ENCODE assay signal across 23 mouse cellular contexts in genomic region chr3:127817120-127817683, GRCm38 (mm10). TPM values are rescaled to one million over a fixed set of nuclear protein-coding genes. Genes with fewer than 3 reads are reported as not detected.
DNase-seq lines count a peak whose midpoint lies in the region; ATAC-seq and TF ChIP-seq lines count a peak whose summit lies in the region.
"Had no signal": no experiment of that assay in that cellular context is flagged by ENCODE, and none has a peak within 500 bp of the region (broad histone marks: within the 10 kb centered on the region; RNA-seq: fewer than 3 reads in every experiment).

No protein-coding gene starts in this region.

- H3K4me2 ChIP-seq in embryonic facial prominence, embryonic 11.5 days (ENCODE audit: low read depth, low read length) = no peak overlapping the region
- no peak overlapping the region for H3K4me2 ChIP-seq in kidney, embryonic 16.5 days (replicated peaks; ENCODE audit: low read depth, low read length)
- no peak overlapping the region for H3K4me2 ChIP-seq in limb, embryonic 14.5 days (replicated peaks; ENCODE audit: low read depth, low read length, severe bottlenecking)
- H3K4me2 ChIP-seq: embryonic facial prominence, embryonic 15.5 days; heart, embryonic 13.5 days; hindbrain, embryonic 12.5 days had no signal

- no peak for TF ChIP-seq POLR2A in limb, embryonic 14.5 days (IDR thresholded peaks at IDR 0.05; ENCODE audit: borderline replicate concordance, extremely low read depth, insufficient read depth, insufficient read length)

- H3K36me3 ChIP-seq in embryonic facial prominence, embryonic 11.5 days (replicated peaks; ENCODE audit: control insufficient read depth, insufficient read depth, low read depth, low read length) = no peaks in the 10 kb centered on the region; the same call in 1 of the 2 replicates
- peaks cover 53% of the 10 kb centered on the region for H3K36me3 ChIP-seq in embryonic facial prominence, embryonic 10.5 days (replicated peaks)
- H3K36me3 ChIP-seq in kidney, embryonic 16.5 days (ENCODE audit: insufficient read depth, low read length) = peaks cover 21% of the 10 kb centered on the region; the same call in 1 of the 2 replicates
- H3K36me3 ChIP-seq in limb, embryonic 14.5 days (ENCODE audit: control insufficient read depth, insufficient read depth, low read length) = peaks cover 37% of the 10 kb centered on the region

- no peak overlapping the region for H3K9ac ChIP-seq in embryonic facial prominence, embryonic 11.5 days (replicated peaks; ENCODE audit: low read length)
- H3K9ac ChIP-seq in kidney, embryonic 16.5 days (replicated peaks; ENCODE audit: low read length) = no peak overlapping the region
- H3K9ac ChIP-seq in limb, embryonic 14.5 days (ENCODE audit: low read depth, low read length, severe bottlenecking) = no peak overlapping the region
- H3K9ac ChIP-seq: embryonic facial prominence, embryonic 15.5 days; heart, embryonic 13.5 days; hindbrain, embryonic 12.5 days had no signal

- H3K9me3 ChIP-seq in embryonic facial prominence, embryonic 11.5 days (replicated peaks; ENCODE audit: control insufficient read depth, low read length) = no peaks in the 10 kb centered on the region
- H3K9me3 ChIP-seq in embryonic facial prominence, embryonic 10.5 days = no peaks in the 10 kb centered on the region
- H3K9me3 ChIP-seq in kidney, embryonic 16.5 days (ENCODE audit: low read length) = no peaks in the 10 kb centered on the region
- H3K9me3 ChIP-seq in limb, embryonic 14.5 days (ENCODE audit: control insufficient read depth, low read length) = no peaks in the 10 kb centered on the region
- H3K9me3 ChIP-seq: embryonic facial prominence, embryonic 15.5 days; forebrain, embryonic 10.5 days; heart, embryonic 13.5 days; hindbrain, embryonic 12.5 days had no signal

- no peaks in the 10 kb centered on the region for H3K27me3 ChIP-seq in embryonic facial prominence, embryonic 11.5 days (ENCODE audit: control insufficient read depth, insufficient read depth, low read length)
- no peaks in the 10 kb centered on the region for H3K27me3 ChIP-seq in embryonic facial prominence, embryonic 10.5 days (replicated peaks; ENCODE audit: low read depth, poor library complexity, severe bottlenecking)
- no peaks in the 10 kb centered on the region for H3K27me3 ChIP-seq in kidney, embryonic 16.5 days (ENCODE audit: insufficient read depth, low read length)
- H3K27me3 ChIP-seq in limb, embryonic 14.5 days (ENCODE audit: control insufficient read depth, insufficient read depth, low read length) = no peaks in the 10 kb centered on the region
- H3K27me3 ChIP-seq: CH12.LX; embryonic facial prominence, embryonic 15.5 days; heart, embryonic 13.5 days; hindbrain, embryonic 12.5 days; Patski had no signal

- no peak overlapping the region for H3K27ac ChIP-seq in embryonic facial prominence, embryonic 11.5 days (replicated peaks; ENCODE audit: low read depth, low read length)
- no peak overlapping the region for H3K27ac ChIP-seq in embryonic facial prominence, embryonic 10.5 days (replicated peaks)
- peak overlapping the region; percentile 29 for H3K27ac ChIP-seq in kidney, embryonic 16.5 days (ENCODE audit: low read length)
- H3K27ac ChIP-seq in limb, embryonic 14.5 days (replicated peaks; ENCODE audit: low read depth, low read length) = no peak overlapping the region
- H3K27ac ChIP-seq: embryonic facial prominence, embryonic 15.5 days; forebrain, embryonic 10.5 days; heart, embryonic 13.5 days; hindbrain, embryonic 12.5 days; hindbrain, postnatal 0 days had no signal

- ATAC-seq in embryonic facial prominence, embryonic 11.5 days (replicated peaks; ENCODE audit: insufficient number of reproducible peaks, low FRiP score, low TSS enrichment, low read depth) = no peak
- ATAC-seq in kidney, embryonic 16.5 days (ENCODE audit: low FRiP score, low TSS enrichment) = peak; percentile 39; the same call in 1 of the 2 replicates
- peak; percentile 44; the same call in 1 of the 2 replicates for ATAC-seq in limb, embryonic 14.5 days (ENCODE audit: low FRiP score, low read depth)
- ATAC-seq: activated CD4-positive, CD25-positive, alpha-beta regulatory T cell, adult 4 months; forebrain, embryonic 14.5 days; hindbrain, postnatal 0 days; Patski had no signal

- 65% methylated on average over 7 of the region's 7 CpGs for WGBS in embryonic facial prominence, embryonic 11.5 days
- WGBS in embryonic facial prominence, embryonic 10.5 days = 70% methylated on average over 7 of the region's 7 CpGs
- 38% methylated on average over 7 of the region's 7 CpGs for WGBS in kidney, embryonic 16.5 days
- WGBS in limb, embryonic 14.5 days = 37% methylated on average over 7 of the region's 7 CpGs

- H3K4me1 ChIP-seq in embryonic facial prominence, embryonic 11.5 days (ENCODE audit: control insufficient read depth, insufficient read depth, low read length) = no peaks in the 10 kb centered on the region
- peaks cover 10% of the 10 kb centered on the region for H3K4me1 ChIP-seq in embryonic facial prominence, embryonic 10.5 days
- H3K4me1 ChIP-seq in kidney, embryonic 16.5 days (ENCODE audit: insufficient read depth, low read length) = peaks cover 10% of the 10 kb centered on the region; the same call in 1 of the 2 replicates
- peaks cover 8% of the 10 kb centered on the region for H3K4me1 ChIP-seq in limb, embryonic 14.5 days (ENCODE audit: control insufficient read depth, insufficient read depth, low read length)
- H3K4me1 ChIP-seq: embryonic facial prominence, embryonic 15.5 days; heart, embryonic 13.5 days had no signal

- intact Hi-C loops in gastrocnemius, postnatal 14 days (cut with DNase I; ENCODE audit: low total_unique reads) = no loop called here
- intact Hi-C loops in gastrocnemius, postnatal 36 days (cut with DNase I) = no loop called here

- H3K4me3 ChIP-seq in embryonic facial prominence, embryonic 11.5 days (ENCODE audit: low read depth, low read length) = no peak overlapping the region
- no peak overlapping the region for H3K4me3 ChIP-seq in embryonic facial prominence, embryonic 10.5 days
- no peak overlapping the region for H3K4me3 ChIP-seq in kidney, embryonic 16.5 days (ENCODE audit: low read length)
- H3K4me3 ChIP-seq in limb, embryonic 14.5 days (replicated peaks; ENCODE audit: low read length) = no peak overlapping the region
- H3K4me3 ChIP-seq: embryonic facial prominence, embryonic 15.5 days; erythroblast, embryonic 14.5 days; forebrain, embryonic 10.5 days; heart, embryonic 13.5 days; hindbrain, embryonic 12.5 days had no signal

- DNase-seq in embryonic facial prominence, embryonic 11.5 days (ENCODE audit: low spot score) = peak; percentile 40
- DNase-seq in embryonic facial prominence, embryonic 10.5 days (ENCODE audit: low spot score) = no peak
- DNase-seq in gastrocnemius, postnatal 14 days = peak; percentile 11
- no peak for DNase-seq in gastrocnemius, postnatal 36 days
- DNase-seq in kidney, adult 9 months = no peak
- DNase-seq in limb, embryonic 14.5 days (ENCODE audit: low spot score) = no peak
- no peak for DNase-seq in thymus, postnatal 0 days (ENCODE audit: low spot score)
- DNase-seq: adrenal gland, postnatal 14 days; cerebellum, adult 11-12 months; cerebellum, adult 9-10 months; cerebellum, postnatal 25 days; heart, postnatal 4 days had no signal

RNA-seq across cellular contexts. Expression of gene Ap1ar, which starts 20.1 kb away (rescaled TPM):
- 62.8 and 66.9 TPM in 2 replicates for polyA plus RNA-seq in embryonic facial prominence, embryonic 11.5 days (2014; fragmentation: Nextera tagmentation; extraction: Ambion mirVana)
- 60.6 and 64.6 TPM in 2 replicates for polyA plus RNA-seq in embryonic facial prominence, embryonic 10.5 days (2016; fragmentation: Nextera tagmentation; extraction: Ambion mirVana)
- 10 to 100 TPM; 15.3 to 16.4 TPM for total RNA-seq in gastrocnemius, postnatal 14 days (2021)
- total RNA-seq in gastrocnemius, postnatal 36 days (2021) = 10 to 100 TPM; 19.6 to 20.9 TPM
- polyA plus RNA-seq in kidney, embryonic 16.5 days (2015; fragmentation: Nextera tagmentation; extraction: Ambion mirVana) = 49.3 and 50.9 TPM in 2 replicates
- 38.2 and 39.0 TPM in 2 replicates for polyA plus RNA-seq in limb, embryonic 14.5 days (2012; rRNA removed)
- 43.1 and 50.6 TPM in 2 replicates for polyA plus RNA-seq in limb, embryonic 14.5 days (2014; fragmentation: Nextera tagmentation; extraction: Ambion mirVana)
- polyA plus RNA-seq in thymus, postnatal 0 days (2015; fragmentation: Nextera tagmentation; extraction: Ambion mirVana) = 26.3 and 32.4 TPM in 2 replicates

RNA-seq across cellular contexts. Expression of gene Tifa, which starts 27.6 kb away (rescaled TPM):
- 2.8 and 3.0 TPM in 2 replicates for polyA plus RNA-seq in embryonic facial prominence, embryonic 11.5 days (2014; fragmentation: Nextera tagmentation; extraction: Ambion mirVana)
- polyA plus RNA-seq in embryonic facial prominence, embryonic 10.5 days (2016; fragmentation: Nextera tagmentation; extraction: Ambion mirVana) = 1.6 and 1.9 TPM in 2 replicates
- 1 to 10 TPM; 1.4 to 1.5 TPM for total RNA-seq in gastrocnemius, postnatal 14 days (2021)
- total RNA-seq in gastrocnemius, postnatal 36 days (2021) = 1 to 10 TPM in 1 of 2 experiments, under 1 TPM in 1; 0.59 to 1.0 TPM
- polyA plus RNA-seq in kidney, embryonic 16.5 days (2015; fragmentation: Nextera tagmentation; extraction: Ambion mirVana) = 4.3 and 5.4 TPM in 2 replicates
- 1.8 and 2.2 TPM in 2 replicates for polyA plus RNA-seq in limb, embryonic 14.5 days (2012; rRNA removed)
- polyA plus RNA-seq in limb, embryonic 14.5 days (2014; fragmentation: Nextera tagmentation; extraction: Ambion mirVana) = 3.7 and 3.8 TPM in 2 replicates
- polyA plus RNA-seq in thymus, postnatal 0 days (2015; fragmentation: Nextera tagmentation; extraction: Ambion mirVana) = 10.9 and 11.6 TPM in 2 replicates

RNA-seq across cellular contexts. Expression of gene Alpk1, which starts 36.9 kb away (rescaled TPM):
- 0.60 and 1.1 TPM in 2 replicates for polyA plus RNA-seq in embryonic facial prominence, embryonic 11.5 days (2014; fragmentation: Nextera tagmentation; extraction: Ambion mirVana)
- polyA plus RNA-seq in embryonic facial prominence, embryonic 10.5 days (2016; fragmentation: Nextera tagmentation; extraction: Ambion mirVana) = 0.60 and 0.83 TPM in 2 replicates
- total RNA-seq in gastrocnemius, postnatal 14 days (2021) = 1 to 10 TPM in 1 of 2 experiments, under 1 TPM in 1; 0.93 to 1.7 TPM
- total RNA-seq in gastrocnemius, postnatal 36 days (2021) = 1 to 10 TPM; 1.1 to 1.4 TPM
- polyA plus RNA-seq in kidney, embryonic 16.5 days (2015; fragmentation: Nextera tagmentation; extraction: Ambion mirVana) = 1.2 TPM in 2 replicates
- polyA plus RNA-seq in limb, embryonic 14.5 days (2012; rRNA removed) = 2.3 and 3.0 TPM in 2 replicates
- 0.86 and 1.5 TPM in 2 replicates for polyA plus RNA-seq in limb, embryonic 14.5 days (2014; fragmentation: Nextera tagmentation; extraction: Ambion mirVana)
- polyA plus RNA-seq in thymus, postnatal 0 days (2015; fragmentation: Nextera tagmentation; extraction: Ambion mirVana) = 0.58 and 0.83 TPM in 2 replicates
- polyA plus RNA-seq: erythroblast, embryonic 14.5 days had no signal

Comparison
In these comparisons a context has a peak if more than half of its experiments do, and no peak if none do; other contexts are left out.
1. DNase-seq: peak in embryonic facial prominence, embryonic 11.5 days (single experiment) and gastrocnemius, postnatal 14 days (single experiment); none in embryonic facial prominence, embryonic 10.5 days (single experiment), gastrocnemius, postnatal 36 days (0 of 2), kidney, adult 9 months (single experiment), limb, embryonic 14.5 days (single experiment) and thymus, postnatal 0 days (single experiment).